Mouse (Mus musculus): ENCODE measurements around the gene Kcna1. TPM values are rescaled to one million over a fixed set of nuclear protein-coding genes. Genes with fewer than 3 reads are reported as not detected.

The Kcna1 gene
- 0.01 TPM in 2 replicates for polyA plus RNA-seq (2012; rRNA removed)

GRCm38 (mm10) chr6:126646381-126646780 is at the start of gene Kcna1:
Gene Kcna1, minus strand, starts transcription at chr6:126646384.

Other genes with a start within 250 kb of the Kcna1 start
- gene Kcna5, start 111.0 kb downstream of the Kcna1 start, polyA plus RNA-seq (2012; rRNA removed): 0.03 and 0.06 TPM in 2 replicates
- 0.05 and 0.09 TPM in 2 replicates for gene Kcna6, start 94.3 kb upstream of the Kcna1 start, polyA plus RNA-seq (2012; rRNA removed)
- 63.0 and 70.2 TPM in 2 replicates for gene Ndufa9, start 202.8 kb upstream of the Kcna1 start, polyA plus RNA-seq (2012; rRNA removed)
- 0.02 and 0.03 TPM in 2 replicates for gene Akap3, start 206.7 kb upstream of the Kcna1 start, polyA plus RNA-seq (2012; rRNA removed)

All from liver, embryonic 14 days (tissue).